Mouse (Mus musculus): ENCODE measurements at regions not wholly inside any gene's neighbourhood (a gene's known extent, or its start where the extent isn't known, plus 50 kb on each side); places are given as distances from the start of the nearest gene placed in this dataset.

- in situ Hi-C loops (cut with MboI, MseI) = no loop called here
Observed at GRCm38 (mm10) chr17:48592457-48592856, 137.8 kb downstream of the Unc5cl start.

- in situ Hi-C loops (cut with MboI, MseI) = no loop called here
Observed at GRCm38 (mm10) chr17:48595418-48595963, 140.8 kb downstream of the Unc5cl start.

GRCm38 (mm10) chr17:48596406-48596805, 141.7 kb downstream of the Unc5cl start:
- in situ Hi-C loops (cut with MboI, MseI) = no loop called here

DNA sequence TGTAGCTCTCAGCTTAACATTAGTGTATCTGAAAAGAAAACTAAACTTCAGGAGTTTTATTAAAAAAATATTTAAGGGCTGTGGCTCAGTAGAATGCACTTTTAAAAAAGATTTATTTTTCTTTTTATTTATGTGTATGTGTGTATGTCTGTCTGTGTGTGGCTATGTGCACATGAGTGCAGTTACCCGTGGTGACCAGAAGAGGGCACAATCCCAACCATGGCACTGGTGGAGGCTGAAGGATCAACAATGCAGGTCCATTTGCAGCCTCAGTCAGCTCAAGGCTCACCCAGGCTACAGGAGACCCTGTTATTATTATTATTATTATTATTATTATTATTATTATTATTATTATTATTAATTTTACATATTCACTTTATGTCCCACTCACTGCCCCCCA, 142.6 kb downstream of the Unc5cl start:
- in situ Hi-C loops (cut with MboI, MseI) = no loop called here

- in situ Hi-C loops (cut with MboI, MseI) = no loop called here
Observed at GRCm38 (mm10) chr17:48598471-48599141, 143.9 kb downstream of the Unc5cl start.

DNA sequence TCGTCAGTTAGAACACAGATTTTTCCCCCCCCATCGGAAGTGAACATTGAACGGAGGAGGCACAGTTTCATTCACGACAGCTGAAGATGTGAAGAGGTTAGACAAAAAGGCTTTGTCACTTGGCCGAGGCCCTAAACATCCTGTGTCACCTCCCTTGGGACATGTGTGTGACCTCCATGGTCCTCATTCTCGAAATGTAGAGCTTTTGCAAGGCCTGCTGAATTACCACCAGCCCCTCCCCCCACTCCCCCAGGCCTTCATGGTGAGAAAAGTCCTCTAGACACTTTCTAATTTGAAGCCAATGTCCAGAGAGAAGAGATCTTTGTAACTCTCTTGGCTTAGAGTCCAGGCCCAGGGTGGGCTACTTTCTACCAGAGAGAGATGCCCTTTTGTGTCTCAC, 145.5 kb downstream of the Unc5cl start:
- in situ Hi-C loops (cut with MboI, MseI) = loop anchor here (10.0 kb wide), 1 partner anchor 165 kb away; the partner anchor contains the start of gene Apobec2

DNA sequence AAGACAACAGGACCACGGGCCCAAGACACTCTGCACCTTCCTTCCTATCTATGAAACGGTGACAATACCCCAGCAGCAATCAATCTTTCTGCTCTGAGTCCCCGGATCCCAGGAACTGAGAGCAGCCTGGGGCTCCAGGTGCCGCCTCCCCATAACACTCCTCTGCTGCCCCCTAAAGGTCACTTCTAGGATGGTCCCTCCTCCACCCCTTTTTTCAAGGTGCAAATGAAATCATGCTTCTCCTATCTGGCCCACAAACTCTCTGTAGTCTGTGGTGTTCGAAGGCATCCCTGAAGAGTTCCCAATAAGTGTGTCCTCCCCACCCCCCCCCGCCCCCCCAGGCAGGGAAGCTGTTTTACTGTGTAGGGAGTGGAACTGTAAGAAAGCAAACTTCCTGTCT, 147.9 kb downstream of the Unc5cl start:
- in situ Hi-C loops (cut with MboI, MseI) = loop anchor here (10.0 kb wide), 1 partner anchor 168 kb away; the partner anchor contains the start of gene Apobec2

- in situ Hi-C loops (cut with MboI, MseI) = loop anchor here (10.0 kb wide), 1 partner anchor 172 kb away; the partner anchor contains the start of gene Apobec2
Observed at GRCm38 (mm10) chr17:48606767-48607166, 152.1 kb downstream of the Unc5cl start.

DNA sequence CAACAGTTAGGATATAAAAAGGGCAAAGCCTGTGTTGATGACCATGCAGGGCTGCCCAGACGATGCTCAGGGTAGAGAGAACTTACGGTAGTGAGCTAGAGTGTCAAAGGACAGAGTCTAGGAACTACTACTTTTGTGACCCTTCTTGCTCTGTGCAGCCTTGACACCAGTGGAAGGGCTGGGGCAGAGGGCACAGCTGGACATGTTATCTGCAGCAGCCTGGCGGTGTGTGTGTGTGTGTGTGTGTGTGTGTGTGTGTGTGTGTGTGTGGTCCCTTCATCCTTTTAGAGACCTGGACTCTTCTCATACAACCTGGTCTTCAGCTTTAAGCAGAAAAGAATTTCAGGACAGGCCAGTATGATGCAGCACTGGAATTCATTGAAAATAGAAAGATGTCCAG, 153.6 kb downstream of the Unc5cl start:
- in situ Hi-C loops (cut with MboI, MseI) = loop anchor here (10.0 kb wide), 1 partner anchor 174 kb away; the partner anchor contains the start of gene Apobec2

- in situ Hi-C loops (cut with MboI, MseI) = no loop called here
Observed at GRCm38 (mm10) chr17:48610107-48610506, 155.4 kb downstream of the Unc5cl start.

- in situ Hi-C loops (cut with MboI, MseI) = no loop called here
Observed at GRCm38 (mm10) chr17:48610806-48611205, 156.1 kb downstream of the Unc5cl start.

GRCm38 (mm10) chr17:48613491-48613890, 158.8 kb downstream of the Unc5cl start:
- in situ Hi-C loops (cut with MboI, MseI) = no loop called here

- in situ Hi-C loops (cut with MboI, MseI) = no loop called here
Observed at GRCm38 (mm10) chr17:48615248-48615647, 160.5 kb downstream of the Unc5cl start.

DNA sequence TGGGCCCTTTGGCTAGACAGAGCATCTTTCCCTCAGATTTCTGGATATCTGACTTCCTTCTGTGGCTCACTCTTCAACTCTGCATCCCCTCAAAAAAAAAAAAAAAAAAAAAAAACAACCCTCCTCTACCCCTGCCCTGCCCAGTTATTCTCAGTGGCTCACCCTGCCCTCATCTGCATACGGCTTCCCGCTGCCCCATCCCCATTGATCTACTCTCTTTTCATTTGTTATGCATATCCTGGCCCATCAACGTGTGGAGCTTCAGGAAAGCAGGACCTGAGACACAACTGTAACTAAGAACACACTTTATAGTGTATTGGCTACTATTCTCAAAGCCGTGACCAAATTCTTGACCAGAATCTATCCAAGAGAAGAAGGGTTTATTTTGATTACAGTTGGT, 161.5 kb downstream of the Unc5cl start:
- in situ Hi-C loops (cut with MboI, MseI) = no loop called here

- in situ Hi-C loops (cut with MboI, MseI) = no loop called here
Observed at GRCm38 (mm10) chr17:48620896-48621295, 166.2 kb downstream of the Unc5cl start.

- in situ Hi-C loops (cut with MboI, MseI) = no loop called here
Observed at GRCm38 (mm10) chr17:48621676-48622075, 167.0 kb downstream of the Unc5cl start.

GRCm38 (mm10) chr17:48624937-48625336, 170.2 kb downstream of the Unc5cl start:
- in situ Hi-C loops (cut with MboI, MseI) = no loop called here

DNA sequence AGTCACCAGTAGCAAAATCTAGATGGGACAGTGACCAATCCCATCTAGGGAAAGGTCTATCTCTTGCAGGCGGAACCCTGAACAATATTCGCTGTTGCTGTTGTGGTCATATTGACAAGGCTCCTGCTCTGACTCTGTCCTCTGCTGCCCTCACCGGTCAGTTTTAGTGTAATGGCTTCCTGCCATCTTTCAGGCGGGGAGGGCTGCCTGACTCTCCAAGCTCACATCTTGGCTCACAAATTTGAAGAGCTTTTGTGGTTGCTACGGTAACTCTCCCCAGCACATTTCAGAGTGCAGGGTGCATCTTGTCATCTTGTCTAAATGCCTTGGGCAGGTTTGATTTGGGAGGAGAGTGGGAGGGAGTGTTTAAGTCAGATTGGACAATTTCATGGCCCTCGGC, 171.3 kb downstream of the Unc5cl start:
- in situ Hi-C loops (cut with MboI, MseI) = no loop called here

DNA sequence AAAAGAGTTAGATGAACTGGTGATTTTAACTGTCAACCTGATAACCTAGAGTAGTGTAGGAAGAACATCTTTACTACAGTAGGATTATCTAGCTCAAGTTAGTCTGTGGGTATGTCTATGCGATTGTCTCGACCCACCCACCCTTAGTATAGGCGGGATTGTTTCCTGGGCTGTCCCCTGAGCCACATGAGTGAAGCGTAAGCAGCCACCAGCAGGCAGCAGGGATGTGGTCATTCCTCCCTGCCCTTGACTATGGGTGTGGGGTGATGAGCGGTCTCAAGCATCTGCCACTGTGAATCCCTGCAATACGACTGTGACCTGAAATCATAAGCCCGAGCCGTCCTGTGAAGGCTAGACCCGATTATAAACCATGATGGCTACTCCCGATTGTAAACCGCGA, 184.9 kb downstream of the Unc5cl start:
- in situ Hi-C loops (cut with MboI, MseI) = no loop called here

GRCm38 (mm10) chr17:48643533-48644019, 188.9 kb downstream of the Unc5cl start:
- in situ Hi-C loops (cut with MboI, MseI) = no loop called here

DNA sequence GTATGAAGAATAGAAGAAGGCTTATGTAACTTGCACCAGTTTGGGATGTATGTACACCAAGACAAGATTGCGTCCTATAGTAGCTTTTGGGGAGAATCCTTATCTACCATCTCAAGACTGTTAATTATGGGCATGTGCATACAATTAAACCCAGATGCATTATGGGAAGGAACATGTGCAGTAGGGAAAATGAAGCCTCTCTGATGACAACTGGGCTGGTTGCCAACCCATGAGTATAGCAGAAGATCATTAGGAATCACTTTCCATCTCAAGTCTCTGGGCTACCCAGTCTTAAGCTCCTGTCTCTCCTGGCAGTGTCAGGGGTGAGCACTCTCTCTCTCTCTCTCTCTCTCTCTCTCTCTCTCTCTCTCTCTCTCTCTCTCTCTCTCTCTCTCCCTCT, 190.4 kb downstream of the Unc5cl start:
- in situ Hi-C loops (cut with MboI, MseI) = no loop called here

DNA sequence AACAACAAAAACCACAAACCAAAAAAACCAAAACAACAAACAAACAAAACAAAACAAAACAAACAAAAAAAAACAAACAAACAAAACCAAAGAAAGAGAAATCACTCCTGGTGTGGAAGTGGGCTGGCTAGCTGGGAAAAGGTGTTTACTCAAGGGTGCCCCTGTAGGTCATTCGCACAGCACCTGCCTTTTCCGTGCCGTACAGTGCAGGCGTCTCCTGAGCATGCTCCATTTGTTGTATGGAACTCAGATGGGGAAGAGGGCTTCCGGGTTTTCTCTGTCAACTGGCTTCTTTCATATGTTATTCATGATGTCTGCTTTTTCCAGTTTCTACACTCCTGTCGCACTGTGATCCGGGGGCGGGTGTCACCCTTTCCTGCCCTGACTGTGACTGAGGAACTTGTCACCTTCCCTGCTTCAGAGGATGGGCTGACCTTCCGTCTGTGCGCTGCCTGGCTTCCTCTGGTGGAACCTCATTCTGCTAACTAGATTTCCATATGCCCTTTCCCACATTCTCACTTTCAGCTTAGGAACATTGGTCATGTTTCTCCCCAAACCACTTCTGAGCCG, 192.0 kb downstream of the Unc5cl start:
- in situ Hi-C loops (cut with MboI, MseI) = no loop called here

GRCm38 (mm10) chr17:48647431-48647830, 192.7 kb downstream of the Unc5cl start:
- in situ Hi-C loops (cut with MboI, MseI) = no loop called here
